Mouse (Mus musculus) ES-CJ7 (cell line): ENCODE data around the gene Ephb3.
A peak's percentile ranks its signal among the peaks of the same experiment; 100 is the strongest.
"Not testable (repeated sequence)": the region's sequence is repeated elsewhere in the genome, so short reads cannot be mapped to it uniquely, and the experiment has no call there.

Source experiments
- DNase-seq: peaks from one replicate; pipeline ENCODE4 v3.0.0; 2011; ENCODE audit warnings: low read depth, low spot score

Gene Ephb3

DNA sequence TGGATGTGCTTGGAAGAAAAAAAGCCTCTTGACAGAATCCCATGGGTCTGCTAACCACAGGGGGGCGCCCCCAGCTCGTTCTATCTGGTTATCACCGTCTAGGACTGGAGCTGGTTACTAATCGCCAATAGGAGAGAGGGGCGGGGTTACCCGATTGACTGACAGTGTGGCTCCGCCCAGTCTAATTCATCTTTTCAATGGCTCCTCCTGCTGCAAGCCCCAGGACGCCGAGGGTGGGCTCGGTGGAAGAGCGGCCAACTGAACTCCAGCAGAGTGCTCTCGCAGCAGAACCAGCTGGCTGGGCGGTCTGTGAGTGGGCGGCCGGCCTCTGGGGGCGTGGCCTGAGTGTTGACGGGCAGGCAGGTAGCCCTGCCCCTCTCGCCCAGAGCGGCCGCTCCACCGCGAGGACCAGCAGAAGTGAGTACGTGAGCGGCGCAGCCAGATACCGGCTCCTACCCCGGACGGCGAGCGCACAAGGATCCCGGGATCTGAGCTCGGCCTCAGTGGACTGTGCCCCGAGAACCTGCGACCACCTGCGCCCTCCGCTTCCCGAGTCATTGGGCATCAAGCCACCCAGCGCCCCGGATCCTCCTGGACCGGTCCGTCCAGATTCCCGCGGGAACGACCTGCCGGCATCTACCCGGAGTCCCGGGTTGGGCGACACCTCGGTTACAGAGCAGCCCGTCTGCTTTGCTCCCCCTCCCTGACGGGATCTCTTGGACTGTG, at the start of gene Ephb3:
TSS of gene Ephb3 (plus strand) at position 389 of the 726 bp plus-strand sequence.
- DNase-seq = peak; percentile 100

DNA sequence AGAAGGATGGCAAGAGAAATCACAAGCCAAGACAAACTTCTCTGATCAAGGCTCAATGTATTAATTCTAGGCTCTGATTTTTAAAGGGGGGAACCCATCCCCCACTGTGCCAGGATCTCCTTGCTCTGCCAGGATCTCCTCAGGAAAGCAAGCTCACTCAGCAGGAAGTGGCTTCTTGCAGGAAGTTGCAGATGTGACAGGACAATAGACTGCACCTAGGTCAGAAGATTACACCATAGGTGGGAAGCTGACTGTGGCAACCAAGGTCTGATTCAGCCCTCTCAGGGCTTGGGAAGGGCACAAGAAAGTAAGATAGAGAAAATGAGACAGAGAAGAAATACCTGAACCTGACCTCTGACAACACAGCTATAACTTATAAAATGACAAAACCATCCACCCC, 48.3 kb upstream of the Ephb3 start:
- DNase-seq = peak; percentile 72

DNA sequence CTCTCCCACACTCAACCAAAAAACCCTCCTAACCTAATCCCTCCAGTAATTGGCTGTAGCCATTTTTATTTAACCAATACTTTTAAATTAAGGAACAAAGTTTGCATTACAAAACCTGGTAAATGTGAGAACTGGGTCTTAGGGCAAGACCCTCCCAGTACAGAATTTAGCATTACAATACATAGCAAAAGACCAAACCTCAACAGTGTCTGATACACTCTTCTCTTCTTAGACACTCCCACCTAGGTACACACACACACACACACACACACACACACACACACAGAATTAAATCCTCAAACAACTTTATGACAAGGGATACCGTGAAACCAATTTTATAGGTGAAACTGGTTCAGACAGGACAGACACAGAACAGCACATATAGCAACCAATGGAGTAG, 45.3 kb upstream of the Ephb3 start:
- DNase-seq = peak; percentile 77

DNA sequence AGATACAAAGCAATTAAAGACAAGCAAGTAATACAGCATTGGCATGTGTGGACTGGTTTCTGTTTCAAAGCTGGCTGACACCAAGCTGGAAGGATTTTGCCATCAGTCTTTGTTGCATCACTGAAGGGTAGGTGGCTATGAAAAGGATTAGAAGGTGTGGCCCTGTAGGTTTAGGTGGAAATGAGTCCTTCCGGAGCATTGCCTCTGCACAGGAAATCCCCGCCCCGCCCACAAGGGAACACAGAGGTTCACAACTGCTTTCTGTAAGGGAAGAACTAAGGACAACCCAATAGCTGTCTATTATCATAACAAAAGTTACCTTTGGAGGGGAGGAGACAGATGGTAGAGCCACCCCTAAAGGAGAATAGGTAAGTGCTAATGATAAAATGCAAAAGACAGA, 41.1 kb upstream of the Ephb3 start:
- peak; percentile 96 for DNase-seq

DNA sequence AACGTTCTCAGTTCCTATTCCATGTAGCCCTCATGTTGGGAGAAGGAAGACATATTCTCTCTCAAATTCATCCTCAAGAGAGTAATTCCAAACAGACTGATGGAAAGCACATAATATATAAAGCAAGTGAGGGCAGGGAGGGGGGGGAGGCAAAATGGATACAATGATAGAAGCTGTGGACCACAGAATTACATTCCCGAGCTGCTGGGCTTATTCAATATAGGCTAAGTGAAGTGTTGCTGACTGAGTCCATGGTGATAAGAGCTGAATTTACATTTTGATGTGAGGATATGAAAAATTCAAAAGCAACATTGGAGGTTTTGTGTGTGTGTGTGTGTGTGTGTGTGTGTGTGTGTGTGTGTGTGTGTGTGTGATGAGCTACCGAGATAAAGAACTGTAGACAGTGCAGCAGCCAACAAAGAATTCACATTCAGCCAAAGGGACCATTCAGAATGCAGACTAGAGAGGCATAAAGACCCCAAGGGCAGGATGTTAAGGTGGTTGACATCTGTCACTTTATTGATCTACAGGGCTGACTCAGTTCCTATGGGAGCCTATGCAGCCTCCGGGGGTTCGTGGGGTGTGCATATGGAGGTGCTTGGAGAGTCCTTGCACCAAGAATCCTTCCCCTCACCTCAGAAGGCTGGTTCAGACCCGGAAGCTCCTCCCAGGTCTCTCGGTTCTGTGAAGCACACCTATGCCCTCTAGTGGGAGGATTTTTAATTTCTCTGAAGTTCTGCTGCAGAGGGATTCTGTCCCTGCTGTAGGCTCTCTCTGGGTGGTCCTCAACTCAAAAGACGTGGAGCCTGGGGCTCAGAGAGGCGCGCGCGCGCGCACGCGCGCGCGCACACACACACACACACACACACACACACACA, 39.0 kb upstream of the Ephb3 start:
- DNase-seq = not testable (repeated sequence)

DNA sequence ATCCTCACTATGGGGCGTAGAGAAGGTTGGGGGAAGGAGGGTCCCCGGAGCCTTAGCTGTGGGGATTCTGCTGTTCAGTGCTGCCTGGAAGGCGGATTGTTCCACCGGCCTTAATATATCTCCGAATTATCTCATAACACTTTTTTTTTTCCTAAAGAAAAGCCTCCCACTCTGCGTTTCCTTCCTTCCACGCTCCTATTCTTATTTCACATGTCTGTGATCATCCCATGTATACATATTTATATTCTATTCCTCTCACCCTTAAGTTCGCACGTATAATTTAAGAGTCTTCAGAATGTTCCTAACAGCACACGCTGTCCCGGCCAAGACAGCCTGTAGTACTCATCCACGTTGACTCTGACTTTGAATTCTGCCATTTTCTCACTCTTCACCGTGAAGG, 35.8 kb upstream of the Ephb3 start:
- no peak for DNase-seq

DNA sequence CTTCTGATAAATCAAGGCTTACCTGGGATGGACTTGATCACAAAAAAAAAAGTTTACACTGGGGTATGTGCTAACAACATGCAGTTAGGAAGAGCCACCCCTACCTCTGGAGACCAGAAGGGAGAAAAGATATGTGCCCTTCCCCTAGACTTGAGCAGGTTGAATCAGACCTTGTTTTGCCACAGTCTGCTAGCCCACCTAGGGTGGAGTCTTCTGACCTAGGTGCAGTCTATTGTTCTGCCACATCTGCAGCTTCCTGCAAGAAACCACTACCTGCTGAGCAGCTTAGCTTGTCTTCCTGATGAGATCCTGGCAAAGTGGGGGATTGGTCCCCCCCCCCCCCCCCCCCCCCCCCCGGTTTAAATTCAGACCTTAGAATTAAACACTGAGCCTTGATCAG, 29.3 kb upstream of the Ephb3 start:
- peak; percentile 84 for DNase-seq

DNA sequence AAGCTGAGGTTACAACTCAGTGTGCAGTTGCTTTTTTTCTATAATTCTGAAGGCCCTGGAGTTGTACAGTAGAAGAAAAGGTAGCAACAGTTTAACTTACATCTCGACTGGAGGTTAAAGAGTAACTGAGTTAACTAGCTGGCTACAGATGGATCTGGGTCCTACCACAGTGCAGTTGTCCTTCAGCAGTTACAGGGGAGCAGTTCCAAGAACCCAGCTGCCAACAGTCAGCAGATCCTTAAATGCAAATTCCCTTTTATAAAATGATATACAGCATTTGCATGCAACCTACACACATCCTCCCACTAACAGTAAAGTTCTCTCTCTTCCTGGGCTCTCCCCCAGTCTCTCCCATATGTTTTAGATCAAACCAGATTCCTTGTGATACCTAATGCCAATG, 22.4 kb upstream of the Ephb3 start:
- DNase-seq = no peak

DNA sequence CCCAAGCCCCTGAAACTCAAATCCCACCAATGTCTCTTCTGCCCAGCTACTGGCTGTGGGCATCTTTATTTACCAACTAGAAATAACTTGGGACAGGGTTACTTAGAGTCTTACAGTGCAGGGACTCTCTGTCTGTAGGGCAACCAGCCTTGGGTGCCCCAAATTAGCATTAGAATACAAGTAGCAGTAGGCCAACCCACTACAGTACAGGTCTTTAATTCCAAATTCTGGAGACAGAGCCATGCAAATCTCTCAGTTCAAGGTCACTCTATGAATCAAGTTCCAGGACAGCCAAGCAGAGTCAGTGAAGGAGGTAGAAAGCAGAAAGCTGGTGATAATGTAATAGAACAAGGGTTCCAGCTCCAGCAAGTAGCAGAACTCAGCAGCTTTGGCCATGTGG, 19.9 kb upstream of the Ephb3 start:
- DNase-seq = peak; percentile 62

DNA sequence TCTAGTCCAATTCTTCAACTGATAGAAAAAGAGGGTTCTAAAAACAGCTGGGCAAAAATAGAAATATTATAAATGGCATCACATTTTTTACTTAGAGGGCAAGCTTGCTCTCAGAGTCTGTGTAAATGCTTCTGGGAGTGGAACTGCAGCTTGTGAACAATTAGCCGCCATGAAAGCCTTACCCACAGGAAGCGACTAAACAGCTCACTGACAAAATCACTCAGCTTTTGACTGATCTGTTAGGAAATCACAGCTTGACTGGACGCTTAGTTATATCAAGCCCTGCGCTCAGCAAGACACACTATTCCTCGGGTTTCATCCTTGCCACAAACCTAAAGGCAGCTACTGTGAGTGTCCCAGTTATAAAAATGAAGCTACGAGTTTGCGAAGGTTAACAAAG, 17.0 kb upstream of the Ephb3 start:
- DNase-seq = no peak

DNA sequence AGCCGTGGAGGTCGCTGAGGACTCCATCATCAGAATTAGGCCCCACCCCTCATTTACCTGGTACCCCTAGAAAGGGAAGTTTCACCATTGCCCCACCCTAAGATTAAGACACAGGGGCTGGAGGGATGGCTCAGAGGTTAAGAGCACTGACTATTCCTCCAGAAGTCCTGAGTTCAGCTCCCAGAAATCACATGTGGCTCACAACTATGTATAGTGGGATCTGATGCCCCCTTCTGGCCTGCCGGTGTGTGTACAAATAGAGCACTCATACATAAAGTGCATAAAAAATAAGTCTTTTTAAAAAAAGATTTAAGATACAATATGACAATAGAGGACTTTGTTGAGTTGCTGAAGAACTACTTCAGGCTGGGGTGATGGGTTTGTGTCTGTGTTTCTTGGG, 16.2 kb upstream of the Ephb3 start:
- DNase-seq = no peak

DNA sequence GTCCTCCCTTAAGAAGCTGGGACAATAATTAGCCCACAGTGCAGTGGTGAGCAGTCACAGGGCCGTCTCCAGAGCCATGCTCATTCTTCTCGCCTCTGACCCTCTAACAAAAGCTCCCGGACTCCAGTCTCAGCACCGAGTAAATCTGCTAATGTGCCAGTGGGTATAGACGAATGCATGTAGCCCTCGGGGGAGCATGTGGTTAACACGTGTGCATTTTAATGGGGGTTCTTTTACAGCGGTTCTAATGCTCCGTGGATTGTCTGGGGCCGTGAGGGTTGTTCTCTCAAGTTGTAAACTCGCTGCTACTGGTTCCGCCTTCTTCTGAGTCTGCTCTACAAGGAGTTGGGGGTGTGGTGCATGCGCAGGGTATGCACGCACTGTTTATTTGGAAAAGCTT, 13.0 kb upstream of the Ephb3 start:
- no peak for DNase-seq

DNA sequence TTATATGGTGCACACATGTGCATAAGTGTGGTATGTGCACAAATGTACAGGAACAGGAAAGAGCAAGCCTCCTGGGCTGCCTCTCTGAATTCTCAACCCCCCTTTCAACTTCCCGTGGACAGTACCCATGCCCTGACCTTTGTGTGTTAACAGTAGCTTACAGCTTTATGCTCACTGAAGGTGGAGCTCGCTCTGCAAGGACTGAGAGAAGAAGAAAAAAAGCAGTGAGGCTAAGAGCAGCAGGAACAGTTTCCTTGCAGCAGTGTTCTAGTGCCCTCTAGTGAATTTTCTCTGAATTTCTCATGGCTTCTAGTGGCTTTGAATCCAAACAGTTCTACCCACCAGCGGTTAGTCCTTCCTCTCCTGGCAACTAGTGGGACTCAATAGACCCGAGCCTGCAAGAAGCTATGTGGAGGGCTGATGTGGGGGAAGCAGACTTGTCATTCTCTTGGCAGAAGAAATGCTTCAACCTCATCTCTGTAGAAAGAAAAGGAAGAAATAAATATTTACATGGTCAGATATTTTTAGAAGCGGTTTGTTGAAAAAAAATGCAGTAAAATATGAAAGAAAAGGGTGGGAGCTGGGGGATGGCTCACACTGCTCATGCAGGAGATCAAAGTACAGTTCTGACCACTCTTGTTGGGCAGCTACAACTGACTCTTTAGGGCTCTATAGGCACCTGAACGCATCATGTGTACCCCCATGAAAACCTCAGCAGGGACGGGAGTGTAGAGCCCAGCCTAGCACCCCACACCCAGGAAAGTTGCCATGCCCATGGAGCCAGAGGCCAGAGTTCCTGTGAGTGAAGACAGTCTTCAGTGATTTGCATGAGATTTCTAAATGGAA, 11.8 kb upstream of the Ephb3 start:
- DNase-seq = peak; percentile 84

DNA sequence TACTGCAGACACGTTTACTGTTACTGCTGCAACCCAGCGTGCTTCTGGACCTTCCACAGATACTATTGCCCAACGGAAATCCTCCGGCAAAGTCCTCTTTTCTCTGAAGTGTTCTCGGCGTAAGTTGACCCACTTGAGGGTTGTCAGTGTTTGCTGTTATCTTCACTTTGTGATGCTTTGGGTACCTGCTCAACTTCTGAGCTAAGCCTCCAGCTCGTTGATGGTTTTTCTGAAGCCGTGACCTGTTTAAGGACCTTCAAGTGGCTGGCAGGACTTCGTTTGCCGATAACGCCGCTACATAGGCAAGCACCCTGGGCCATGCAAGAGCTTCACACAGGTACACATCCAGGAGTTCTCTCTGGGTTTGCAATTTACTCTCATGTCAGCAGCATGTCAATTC, 10.4 kb upstream of the Ephb3 start:
- DNase-seq = no peak

DNA sequence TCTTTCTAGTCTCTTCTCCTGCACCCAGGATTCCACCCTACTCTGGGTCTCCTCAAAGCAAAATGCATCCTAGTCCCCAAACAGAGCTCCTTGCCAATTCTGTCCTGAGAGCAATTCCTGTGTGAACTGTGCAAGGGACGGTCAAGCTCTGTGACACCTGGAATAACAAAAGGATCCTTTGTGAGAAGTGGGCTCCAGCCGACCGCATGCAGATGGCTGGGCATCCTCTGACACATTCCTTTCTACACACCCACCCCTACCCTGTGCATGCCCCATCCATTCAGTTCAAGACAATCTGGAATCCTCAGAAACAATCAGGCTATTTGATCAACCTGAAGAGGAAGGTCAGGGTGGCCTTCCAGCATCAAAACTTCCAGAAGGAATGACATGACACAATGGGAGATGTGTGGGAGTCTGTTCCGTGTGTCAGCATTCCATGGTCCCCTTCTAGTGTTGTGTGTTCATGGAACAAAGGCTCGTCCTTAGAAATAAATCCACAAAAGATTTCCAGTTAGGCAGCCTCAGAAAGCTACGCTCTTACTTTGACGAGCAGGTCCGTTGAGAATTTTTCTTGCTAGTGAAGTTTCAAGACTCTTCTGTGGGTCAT, 9.2 kb upstream of the Ephb3 start:
- peak; percentile 72 for DNase-seq

DNA sequence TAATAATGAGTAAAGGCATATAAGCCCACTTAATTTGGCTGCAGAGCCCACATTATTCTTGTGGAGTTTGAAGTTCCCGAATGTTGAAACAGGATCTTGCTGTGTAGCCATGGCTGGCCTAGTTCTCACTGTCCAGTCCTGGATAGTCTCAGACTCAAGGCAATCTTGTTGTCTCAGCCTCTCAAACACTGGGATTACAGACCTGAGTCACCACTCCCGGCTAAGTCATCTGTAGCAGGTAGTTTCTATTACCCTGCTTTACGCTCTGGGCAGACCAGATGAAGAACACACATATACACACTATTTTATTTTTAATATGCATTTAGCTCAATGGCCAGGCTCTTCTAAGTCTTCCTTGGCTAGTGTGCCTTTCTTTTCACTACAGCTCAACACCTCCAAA, 8.0 kb upstream of the Ephb3 start:
- DNase-seq = no peak

DNA sequence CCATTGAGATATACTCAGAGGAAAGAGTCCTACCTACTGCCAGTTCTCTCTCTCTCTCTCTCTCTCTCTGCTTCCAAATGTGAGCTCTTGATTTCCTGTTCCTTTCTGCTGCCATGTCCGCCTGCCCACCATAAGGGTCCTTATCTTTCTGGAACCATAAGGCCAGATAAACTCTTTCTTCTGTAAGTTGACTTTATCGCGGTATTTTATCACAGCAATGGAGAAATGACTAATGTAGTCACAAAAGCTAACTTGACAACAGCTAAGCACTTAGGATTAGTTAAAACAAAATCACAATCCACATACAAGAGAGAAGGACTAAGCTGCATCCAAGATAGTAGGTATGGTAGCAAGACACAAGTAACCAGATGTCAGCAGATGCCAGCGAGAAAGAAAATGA, 7.0 kb upstream of the Ephb3 start:
- DNase-seq = no peak

DNA sequence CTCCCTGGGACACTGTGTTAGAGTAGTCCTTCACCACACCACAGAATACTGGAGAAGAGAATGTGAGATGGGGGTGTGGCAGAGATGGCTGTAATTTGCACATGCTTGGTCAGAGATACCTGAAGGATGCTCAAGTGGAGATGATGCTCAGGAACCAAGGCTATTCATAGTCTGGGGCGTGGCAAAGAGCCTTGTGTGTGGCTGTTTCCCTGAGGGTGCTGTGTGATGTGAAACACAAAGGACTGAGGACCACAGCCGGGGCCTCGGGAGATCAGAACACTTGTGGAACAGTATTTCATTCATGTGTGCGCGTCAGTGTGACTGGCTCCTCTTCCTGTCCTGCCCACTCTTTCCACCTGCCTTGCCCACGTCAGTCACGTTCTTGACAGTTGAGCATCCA, 6.5 kb upstream of the Ephb3 start:
- DNase-seq = no peak

DNA sequence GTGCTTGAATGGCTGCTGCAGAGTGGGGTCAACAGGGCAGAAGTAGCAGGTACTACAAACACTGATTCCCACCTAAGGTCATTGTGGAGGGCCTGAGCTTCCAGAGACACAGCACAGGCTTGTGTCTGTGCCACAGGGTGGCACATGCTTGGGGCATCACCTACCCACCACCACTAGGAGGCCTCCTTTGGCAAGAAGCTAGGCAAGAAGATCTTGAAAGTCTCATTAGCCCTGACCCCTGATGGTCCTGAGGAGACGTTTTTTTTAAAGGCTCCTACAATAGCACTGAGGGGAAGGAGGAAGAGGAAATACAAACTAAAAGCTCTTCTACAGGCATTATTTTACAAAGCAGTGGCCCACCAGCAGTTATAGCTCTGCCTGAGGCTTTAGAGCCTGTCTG, 6.0 kb upstream of the Ephb3 start:
- peak; percentile 73 for DNase-seq

DNA sequence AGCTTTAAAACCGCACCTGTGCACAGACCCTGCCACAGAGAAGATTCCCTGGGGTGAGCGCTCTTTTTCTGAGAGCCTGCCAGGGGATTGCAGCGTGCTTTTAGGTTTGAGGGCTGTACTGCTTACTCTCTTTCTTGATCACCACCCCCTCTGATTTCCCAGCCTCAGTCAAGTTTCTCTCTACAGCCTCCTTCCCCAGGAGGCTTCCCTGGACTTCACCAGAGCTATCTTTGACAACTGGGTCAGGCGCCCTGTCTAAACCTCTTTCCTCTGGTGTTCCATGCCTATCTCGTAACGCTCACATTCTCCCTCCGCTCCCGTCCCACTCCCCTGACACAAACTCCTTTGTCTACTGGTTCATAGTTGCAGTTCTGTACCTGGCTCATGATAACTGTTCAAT, 5.1 kb upstream of the Ephb3 start:
- DNase-seq = no peak

DNA sequence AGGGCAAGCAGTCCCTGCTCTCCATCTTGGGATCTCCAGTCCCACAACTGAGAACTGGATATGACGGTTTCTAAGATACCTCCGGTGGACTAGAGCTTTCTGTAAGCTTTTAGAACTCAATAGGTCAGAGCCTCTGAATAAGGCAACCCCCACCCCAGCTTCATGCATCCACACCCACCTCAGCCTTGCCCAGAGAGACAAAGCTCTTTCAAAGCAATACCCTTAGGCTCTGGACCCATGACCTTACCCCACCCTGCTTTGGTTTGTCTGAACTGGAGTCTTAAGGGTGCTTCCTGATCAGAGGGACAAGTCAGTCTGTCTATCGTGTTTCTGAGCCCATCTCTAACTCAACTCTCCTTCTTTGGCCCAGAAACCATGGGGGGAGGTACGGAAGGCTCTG, 1.8 kb upstream of the Ephb3 start:
- DNase-seq = peak; percentile 76
